Mouse (Mus musculus) lung, adult 2 months (tissue): ENCODE measurements around the gene Flvcr2. TPM values are rescaled to one million over a fixed set of nuclear protein-coding genes. Genes with fewer than 3 reads are reported as not detected.

ENCODE experiments used
- DNase-seq: peaks from one replicate; pipeline ENCODE4 v3.0.0; 2022
- H3K4me1 ChIP-seq: fragments of 200-500 bp; 2 replicates; pipeline ENCODE4 v1.6.1; 2011; ENCODE audit warnings: low read length; ENCODE audit not compliant: control insufficient read depth, insufficient read depth
- H3K4me3 ChIP-seq: fragments of 200-500 bp; replicated peaks from 2 replicates; pipeline ENCODE3; 2011; ENCODE audit warnings: low read depth, mild to moderate bottlenecking, control low read depth, low read length; ENCODE audit errors: extremely low read depth
- CTCF ChIP-seq: fragments of 200-500 bp; IDR thresholded peaks from 2 replicates; pipeline ENCODE4 v1.5.1; 2011; ENCODE audit warnings: mild to moderate bottlenecking, low read length, control low read depth; ENCODE audit not compliant: insufficient read depth
- POLR2A ChIP-seq: fragments of 200-500 bp; IDR thresholded peaks from 2 replicates; pipeline ENCODE4 v1.6.1; 2011; ENCODE audit warnings: low read depth, mild to moderate bottlenecking, control low read depth, low read length, borderline replicate concordance; ENCODE audit errors: extremely low read depth
- WGBS: fragments of 180-500 bp; shearing (Covaris S2); methylation state at CpG from one replicate; pipeline ENCODE4 v1.1.7; 2018; 5-methylcytosine and 5-hydroxymethylcytosine counted together
- polyA plus RNA-seq: library from polyadenylated mRNA; depleted of rRNA; stranded (reverse); fragments of >200 nt; gene quantifications from 2 replicates; pipeline ENCODE4 v1.2.3, GENCODE M21; 2012

Gene Flvcr2
- polyA plus RNA-seq, 1 experiment, result 11.6 TPM

DNA sequence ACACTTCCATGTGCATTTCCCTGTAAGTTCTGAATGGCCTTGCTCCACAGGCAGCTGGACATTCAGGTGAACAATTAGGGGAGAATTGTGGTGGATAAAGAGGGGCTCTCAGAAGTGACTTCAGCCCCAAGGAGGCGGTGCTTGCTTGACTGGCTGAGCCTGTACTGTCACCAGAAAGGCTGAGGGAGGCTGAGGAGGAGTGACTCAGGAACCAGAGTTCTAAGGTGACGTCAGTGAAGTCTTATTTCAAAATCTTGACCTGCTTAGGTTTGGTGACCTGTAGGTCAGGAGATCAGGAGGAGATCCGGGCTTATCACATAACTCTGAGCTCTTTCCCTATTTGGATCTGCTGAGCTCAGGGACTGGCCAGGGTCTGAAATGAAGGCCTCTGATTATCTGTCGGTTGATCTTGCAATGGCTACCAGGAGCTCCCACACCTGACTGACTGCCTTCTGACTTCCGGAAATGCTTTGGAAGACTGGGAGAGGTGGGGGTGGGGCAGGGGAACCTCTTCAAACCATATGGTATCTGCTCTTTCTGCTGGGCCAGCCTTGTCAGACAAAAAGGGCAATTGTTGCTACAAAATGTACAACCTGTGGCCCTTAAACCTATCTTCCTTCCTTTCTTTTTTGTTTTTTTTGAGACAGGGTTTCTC, 8.4 kb downstream of the Flvcr2 start:
- no peak for TF ChIP-seq CTCF
- no peak for TF ChIP-seq POLR2A
- no peak for DNase-seq
- Histone ChIP-seq H3K4me3 (no peak overlapping the region), H3K4me1 (no peaks in the 10 kb centered on the region; the same call in 1 of the 2 replicates)
- 62% methylated on average over 5 of the region's 5 CpGs for WGBS

DNA sequence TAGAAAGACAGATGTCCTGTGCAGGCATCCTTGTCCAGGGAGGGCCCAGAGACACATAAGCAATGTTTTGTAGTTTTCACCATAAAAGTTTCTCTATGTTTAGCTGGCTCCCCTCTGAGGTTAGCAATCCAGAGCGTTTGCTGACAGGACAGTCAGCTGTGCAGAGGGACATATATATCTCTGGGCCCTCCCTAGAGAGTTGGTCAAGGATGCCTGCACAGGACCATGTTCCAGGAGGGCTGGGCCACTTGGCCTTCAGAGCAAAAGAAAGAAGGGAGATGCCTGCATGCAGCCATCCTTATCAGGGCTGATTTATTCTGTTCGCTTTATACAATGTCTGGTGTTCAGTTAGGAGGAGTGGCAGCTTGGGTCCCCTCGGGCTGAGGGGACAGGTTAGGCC, 10.1 kb downstream of the Flvcr2 start:
- H3K4me3 ChIP-seq, result no peak overlapping the region
- no peak for TF ChIP-seq POLR2A
- no peak for TF ChIP-seq CTCF
- DNase-seq, result no peak
- WGBS, result 76% methylated on average over 3 of the region's 3 CpGs
- no peaks in the 10 kb centered on the region; the same call in 1 of the 2 replicates for H3K4me1 ChIP-seq

DNA sequence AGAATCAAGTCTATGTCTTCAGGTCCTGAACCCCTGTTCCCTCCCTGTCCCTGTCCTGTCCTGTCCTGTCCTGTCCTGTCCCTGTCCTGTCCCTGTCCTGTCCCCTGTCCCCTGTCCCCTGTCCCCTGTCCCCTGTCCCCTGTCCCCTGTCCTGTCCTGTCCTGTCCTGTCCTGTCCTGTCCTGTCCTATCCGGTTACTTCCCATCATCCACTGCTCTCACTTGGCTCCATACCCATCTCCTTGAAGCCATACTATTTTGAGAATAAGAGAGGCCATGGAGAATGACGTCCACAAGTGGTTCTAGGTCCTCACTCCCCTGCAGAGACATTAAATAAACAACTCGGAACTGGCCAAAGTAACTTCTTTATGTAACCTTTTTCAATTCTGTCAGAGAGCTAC, 10.7 kb downstream of the Flvcr2 start:
- WGBS, result 53% methylated on average over 3 of the region's 3 CpGs
- no peak for TF ChIP-seq POLR2A
- no peak for TF ChIP-seq CTCF
- Histone ChIP-seq H3K4me3 (no peak overlapping the region), H3K4me1 (no peaks in the 10 kb centered on the region; the same call in 1 of the 2 replicates)
- DNase-seq, result no peak

DNA sequence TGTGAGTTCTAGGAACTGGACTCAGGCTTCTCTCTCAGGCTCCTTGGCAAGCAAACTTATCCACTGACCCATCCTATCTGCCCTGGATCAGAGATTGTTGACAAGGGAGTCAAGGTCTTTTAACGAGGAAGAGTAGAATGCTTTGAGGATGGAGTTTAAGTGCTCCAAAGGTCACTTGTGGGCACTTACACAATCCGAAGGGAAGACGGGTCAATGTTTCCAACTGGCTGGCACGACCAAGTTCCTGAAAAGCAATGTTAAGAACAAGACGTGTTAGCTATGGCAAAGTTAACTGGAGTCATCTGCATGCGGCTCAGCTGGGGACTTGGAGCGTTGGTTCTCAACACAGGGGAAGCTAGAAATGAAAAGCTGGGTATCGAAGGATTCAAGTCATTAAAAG, 12.4 kb downstream of the Flvcr2 start:
- no peaks in the 10 kb centered on the region; the same call in 1 of the 2 replicates for H3K4me1 ChIP-seq
- H3K4me3 ChIP-seq, result no peak overlapping the region
- peak; percentile 28 for DNase-seq
- TF ChIP-seq CTCF, result no peak
- no peak for TF ChIP-seq POLR2A
- WGBS, result 55% methylated on average over 8 of the region's 8 CpGs

DNA sequence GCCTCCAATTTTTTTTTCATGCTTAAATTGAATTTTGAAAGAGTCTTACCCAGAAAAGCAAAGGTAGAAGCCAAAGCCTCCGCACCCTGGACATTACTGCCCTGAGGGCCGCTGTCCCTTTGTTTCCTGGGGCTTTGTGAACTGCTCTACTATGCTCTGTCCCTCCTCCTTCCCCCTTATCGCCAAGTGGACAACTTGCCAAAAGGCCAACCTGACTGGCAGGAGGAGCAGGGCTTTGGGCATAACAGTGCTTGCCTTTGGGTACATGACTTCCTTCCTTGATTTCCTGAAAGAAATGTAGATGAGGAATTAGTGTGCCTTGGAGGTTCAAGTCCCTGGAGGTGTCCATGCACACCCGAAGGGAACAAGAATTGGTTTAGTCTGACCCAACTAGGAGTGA, 15.1 kb downstream of the Flvcr2 start:
- 54% methylated on average over 4 of the region's 4 CpGs for WGBS

DNA sequence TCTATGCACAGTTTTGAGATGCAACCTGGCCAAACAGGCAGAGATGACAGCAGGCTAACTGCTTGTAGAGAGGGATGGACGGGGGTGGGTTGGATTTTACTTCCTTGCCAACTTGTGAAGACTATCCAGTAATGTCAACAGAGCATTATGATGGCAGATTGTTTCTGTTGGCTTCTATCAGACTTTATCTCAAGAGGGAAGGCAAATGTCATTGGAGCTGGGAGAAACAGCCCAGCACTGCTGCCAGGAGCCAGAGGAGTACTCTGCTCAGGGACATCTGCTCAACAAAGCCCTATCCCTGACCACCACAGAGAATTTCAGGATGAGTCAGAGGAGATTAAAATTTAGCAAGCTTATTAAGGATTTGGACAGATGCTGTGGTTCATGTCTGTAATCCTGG, 18.3 kb downstream of the Flvcr2 start:
- Histone ChIP-seq H3K4me3 (no peak overlapping the region), H3K4me1 (no peaks in the 10 kb centered on the region)
- 21% methylated on average over 1 of the region's 1 CpGs for WGBS
- TF ChIP-seq POLR2A, result no peak
- TF ChIP-seq CTCF, result no peak
- DNase-seq, result no peak

More for the DNA sequence above, 15.1 kb downstream of the Flvcr2 start:
- DNase-seq, result no peak
- Histone ChIP-seq H3K4me3 (no peak overlapping the region), H3K4me1 (no peaks in the 10 kb centered on the region; the same call in 1 of the 2 replicates)
- TF ChIP-seq CTCF, result no peak
- no peak for TF ChIP-seq POLR2A

DNA sequence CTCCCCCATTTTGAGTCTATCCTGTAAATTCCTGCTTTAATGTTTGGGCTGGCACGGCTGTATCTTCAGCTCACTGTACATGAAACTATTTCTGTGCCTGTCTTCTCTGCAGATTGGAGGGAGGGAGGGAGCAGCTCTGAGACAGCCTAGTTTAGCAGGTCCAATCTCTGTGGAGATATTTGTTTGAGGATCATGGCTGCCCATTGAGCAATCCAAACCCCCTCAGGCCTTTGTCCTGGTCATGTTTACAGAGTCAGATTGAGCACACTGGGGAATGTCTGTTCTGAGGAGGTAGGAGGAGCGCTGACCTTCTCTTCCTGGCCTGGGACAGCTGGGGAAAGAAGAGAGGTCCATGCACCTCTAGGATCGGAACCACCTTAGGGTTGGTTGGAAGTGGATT, 19.9 kb downstream of the Flvcr2 start:
- TF ChIP-seq CTCF, result no peak
- no peak for TF ChIP-seq POLR2A
- Histone ChIP-seq H3K4me1 (no peaks in the 10 kb centered on the region), H3K4me3 (no peak overlapping the region)
- 60% methylated on average over 3 of the region's 3 CpGs for WGBS
- DNase-seq, result no peak

DNA sequence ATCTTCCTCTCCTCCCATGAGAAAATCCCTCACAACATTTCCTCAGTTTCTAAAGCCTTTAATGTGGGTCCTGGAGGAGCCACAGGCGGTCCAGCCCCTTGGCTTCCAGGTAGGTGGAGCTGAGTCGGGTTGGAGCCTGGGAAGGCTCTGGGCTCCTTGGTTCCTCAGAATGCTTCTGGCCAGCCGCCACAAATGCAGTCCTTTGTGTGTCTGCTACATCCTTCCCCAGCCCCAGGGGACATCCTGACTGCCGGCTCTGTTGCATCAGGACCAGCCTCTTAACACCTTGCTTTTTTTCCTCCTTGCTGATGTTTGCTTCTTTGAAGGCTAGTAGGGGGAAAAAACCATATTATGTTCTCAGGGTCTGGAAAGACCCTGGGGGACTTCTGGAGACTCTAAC, 21.4 kb downstream of the Flvcr2 start:
- 56% methylated on average over 4 of the region's 4 CpGs for WGBS
- no peak overlapping the region for H3K4me3 ChIP-seq
- no peak for TF ChIP-seq POLR2A
- no peak for TF ChIP-seq CTCF
- no peaks in the 10 kb centered on the region for H3K4me1 ChIP-seq
- DNase-seq, result no peak

DNA sequence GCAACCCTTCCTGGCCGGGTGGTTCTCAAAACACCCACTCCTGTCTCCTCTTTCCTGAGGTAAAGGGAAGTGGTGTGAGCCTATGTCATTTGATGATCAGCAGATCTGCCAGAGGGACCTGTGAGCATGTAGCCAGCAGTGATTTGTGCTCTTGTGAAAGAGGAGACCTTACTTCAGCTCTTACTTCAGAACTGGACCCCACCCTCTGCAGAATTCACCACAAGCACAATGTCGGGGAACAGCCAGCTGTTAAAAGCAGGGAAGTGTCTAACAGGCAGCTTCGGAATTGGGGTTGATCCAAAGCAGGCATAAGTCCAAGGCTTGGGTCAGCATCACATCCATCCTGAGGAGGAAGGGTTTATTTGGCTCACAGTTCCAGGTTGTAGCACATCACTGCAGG, 25.0 kb downstream of the Flvcr2 start:
- Histone ChIP-seq H3K4me3 (no peak overlapping the region), H3K4me1 (0 out of 2 replicates have a peak, but pooled peaks cover 2% of the 10 kb centered on the region)
- no peak for DNase-seq
- WGBS, result 24% methylated on average over 3 of the region's 3 CpGs
- TF ChIP-seq CTCF, result no peak
- no peak for TF ChIP-seq POLR2A

DNA sequence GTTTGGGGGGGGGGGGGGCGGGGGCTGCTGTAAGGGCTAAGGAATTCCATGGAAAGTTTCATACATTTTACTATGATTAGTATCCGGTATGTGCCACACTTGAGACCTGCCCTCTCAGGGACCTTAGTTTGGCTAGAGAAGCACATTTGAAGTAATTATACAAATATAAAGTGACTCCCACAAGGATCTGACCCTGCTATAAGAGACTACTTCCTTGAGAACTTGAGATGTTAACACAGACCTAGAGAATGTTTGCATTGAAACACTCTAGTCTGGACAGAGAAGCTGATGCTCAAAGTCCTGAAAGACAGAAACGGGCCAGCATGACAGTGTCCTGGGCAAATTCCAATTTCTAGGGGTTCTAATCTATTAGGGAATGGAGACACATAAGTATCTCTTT, 32.6 kb downstream of the Flvcr2 start:
- TF ChIP-seq CTCF, result no peak
- TF ChIP-seq POLR2A, result no peak
- no peak overlapping the region for H3K4me3 ChIP-seq
- peaks cover 2% of the 10 kb centered on the region; the same call in 1 of the 2 replicates for H3K4me1 ChIP-seq
- no peak for DNase-seq
- WGBS, result 44% methylated on average over 3 of the region's 3 CpGs

DNA sequence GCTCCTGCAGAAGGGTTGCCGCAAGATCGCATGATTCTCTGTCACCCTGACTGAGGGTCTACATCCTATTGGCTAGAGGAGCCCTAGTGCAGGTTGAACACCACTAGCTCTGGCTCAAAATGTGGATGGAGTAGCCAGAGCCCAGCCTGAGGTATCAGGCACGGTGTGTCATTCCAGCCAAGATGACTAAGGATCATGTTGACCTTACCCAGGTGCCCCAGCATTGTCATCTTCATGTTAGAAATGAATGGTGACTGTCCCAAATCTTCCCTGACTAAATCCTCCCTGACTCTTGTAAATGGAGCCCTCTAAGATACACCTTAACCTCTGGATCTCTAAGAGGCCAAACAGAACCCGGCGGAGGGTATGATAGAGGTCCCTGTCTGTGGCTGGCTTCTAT, 33.4 kb downstream of the Flvcr2 start:
- TF ChIP-seq CTCF (no peak), POLR2A (no peak)
- WGBS, result 86% methylated on average over 5 of the region's 5 CpGs
- Histone ChIP-seq H3K4me1 (peaks cover 2% of the 10 kb centered on the region; the same call in 1 of the 2 replicates), H3K4me3 (no peak overlapping the region)
- no peak for DNase-seq
